Mouse (Mus musculus): ENCODE data around the gene L3mbtl2.
A peak's percentile ranks its signal among the peaks of the same experiment; 100 is the strongest.
"Not testable (repeated sequence)": the region's sequence is repeated elsewhere in the genome, so short reads cannot be mapped to it uniquely, and the experiment has no call there.

L3mbtl2 gene

DNA sequence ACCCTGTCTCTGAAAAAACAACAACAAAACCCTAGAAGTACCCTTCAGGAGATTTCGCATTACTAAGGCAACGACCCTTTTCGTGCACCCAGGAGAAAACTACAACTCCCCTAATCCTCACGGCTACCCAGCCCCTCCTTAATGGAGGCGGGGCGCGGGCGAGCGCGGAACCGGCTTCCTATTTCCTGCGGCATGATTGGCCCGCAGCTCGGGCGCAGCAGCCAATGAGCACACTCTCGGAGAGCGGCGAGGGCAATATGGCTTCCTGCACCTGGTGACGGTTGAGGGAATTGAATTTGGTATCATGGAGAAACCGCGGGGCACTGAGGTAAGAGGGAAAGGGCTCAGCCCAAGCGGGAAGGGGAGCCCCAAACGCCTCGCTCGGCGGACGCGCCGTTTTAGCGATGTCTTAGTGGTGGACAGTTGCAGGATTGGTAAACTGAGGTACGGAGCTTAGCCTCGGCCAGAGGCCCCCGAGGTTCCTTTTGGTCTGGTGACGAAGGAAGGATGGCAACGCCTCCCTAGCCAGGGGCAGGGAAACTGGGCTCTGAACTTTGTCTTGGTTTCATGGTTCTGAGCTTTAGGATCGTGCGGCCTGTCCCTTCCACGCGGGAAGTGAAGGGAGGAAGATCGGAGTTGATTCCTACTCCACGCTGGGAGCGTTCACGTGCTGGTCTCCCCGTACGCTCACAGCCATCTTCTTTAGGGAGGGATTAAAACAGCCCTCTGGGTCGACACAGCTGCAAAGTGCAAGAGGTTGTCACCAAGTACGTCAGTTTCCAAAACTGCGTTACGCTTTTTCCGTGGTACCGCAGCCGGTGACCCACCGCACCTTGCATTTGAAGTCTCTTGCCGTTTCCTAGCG is at the start of gene L3mbtl2:
TSS of gene L3mbtl2 (plus strand) at position 193 of the 865 bp plus-strand sequence.
- DNase-seq, result peak; percentile 91

DNA sequence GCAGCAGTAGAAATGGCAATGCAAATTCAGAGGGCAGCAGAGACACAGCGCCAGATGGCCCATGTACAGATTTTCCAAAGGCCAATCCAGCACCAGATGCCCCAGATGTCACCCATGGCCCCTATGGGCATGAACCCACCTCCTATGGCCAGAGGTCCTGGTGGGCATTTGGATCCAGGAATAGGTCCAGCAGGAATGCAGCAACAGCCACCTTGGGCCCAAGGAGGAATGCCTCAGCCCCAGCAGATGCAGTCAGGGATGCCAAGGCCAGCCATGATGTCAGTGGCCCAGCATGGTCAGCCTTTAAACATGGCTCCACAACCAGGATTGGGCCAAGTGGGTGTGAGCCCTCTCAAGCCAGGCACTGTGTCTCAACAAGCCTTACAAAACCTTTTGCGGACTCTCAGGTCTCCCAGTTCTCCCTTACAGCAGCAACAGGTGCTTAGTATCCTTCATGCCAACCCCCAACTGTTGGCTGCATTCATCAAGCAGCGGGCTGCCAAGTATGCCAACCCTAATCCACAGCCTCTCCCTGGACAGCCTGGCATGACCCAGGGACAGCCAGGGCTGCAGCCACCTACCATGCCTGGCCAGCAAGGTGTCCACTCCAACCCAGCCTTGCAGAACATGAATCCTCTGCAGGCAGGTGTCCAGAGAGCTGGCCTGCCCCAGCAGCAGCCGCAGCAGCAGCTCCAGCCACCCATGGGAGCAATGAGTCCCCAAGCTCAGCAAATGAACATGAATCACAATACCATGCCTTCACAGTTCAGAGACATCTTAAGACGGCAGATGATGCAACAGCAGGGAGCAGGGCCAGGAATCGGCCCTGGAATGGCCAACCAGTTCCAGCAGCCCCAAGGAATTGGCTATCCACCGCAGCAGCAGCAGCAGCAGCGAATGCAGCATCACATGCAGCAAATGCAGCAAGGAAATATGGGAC is 13.9 kb upstream of the L3mbtl2 start:
- DNase-seq, result no peak

DNA sequence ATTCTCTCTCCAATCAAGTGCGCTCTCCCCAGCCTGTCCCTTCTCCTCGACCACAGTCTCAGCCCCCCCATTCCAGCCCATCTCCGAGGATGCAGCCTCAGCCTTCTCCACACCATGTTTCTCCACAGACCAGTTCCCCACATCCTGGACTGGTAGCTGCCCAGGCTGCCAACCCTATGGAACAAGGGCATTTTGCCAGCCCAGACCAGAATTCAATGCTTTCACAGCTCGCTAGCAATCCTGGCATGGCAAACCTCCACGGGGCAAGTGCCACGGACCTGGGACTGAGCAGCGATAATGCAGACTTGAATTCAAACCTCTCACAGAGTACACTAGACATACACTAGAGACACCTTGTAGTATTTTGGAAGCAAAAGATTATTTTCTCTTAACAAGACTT is 13.1 kb upstream of the L3mbtl2 start:
- DNase-seq, result no peak

- DNase-seq, result no peak
Observed at GRCm38 (mm10) chr15:81661701-81662100, 2.0 kb upstream of the L3mbtl2 start.

GRCm38 (mm10) chr15:81663281-81663680 is 408 bp upstream of the L3mbtl2 start:
- no peak for DNase-seq

DNA sequence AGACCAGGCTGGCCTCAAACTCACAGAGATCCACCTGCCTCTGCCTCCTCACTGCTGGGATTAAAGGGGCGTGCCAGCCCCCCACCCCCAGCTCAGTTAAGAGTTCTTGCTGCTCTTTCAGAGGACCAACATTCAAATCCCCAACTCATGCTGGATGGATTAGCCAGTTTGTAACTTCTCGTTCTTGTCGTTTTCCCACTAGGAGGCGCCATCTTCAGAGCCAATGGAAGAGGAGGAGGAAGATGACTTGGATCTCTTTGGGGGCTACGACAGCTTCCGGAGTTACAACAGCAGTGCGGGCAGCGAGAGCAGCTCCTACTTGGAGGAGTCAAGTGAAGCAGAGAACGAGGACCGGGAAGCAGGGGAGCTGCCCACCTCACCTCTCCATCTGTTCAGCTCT is 3.3 kb downstream of the L3mbtl2 start:
- no peak for DNase-seq

GRCm38 (mm10) chr15:81670231-81670640 is 6.5 kb downstream of the L3mbtl2 start:
- peak; percentile 51 for DNase-seq

GRCm38 (mm10) chr15:81676637-81677036 is 12.9 kb downstream of the L3mbtl2 start:
- no peak for DNase-seq

- DNase-seq, result no peak
Observed at GRCm38 (mm10) chr15:81680301-81680805, 16.7 kb downstream of the L3mbtl2 start.

- no peak for DNase-seq
Observed at GRCm38 (mm10) chr15:81693366-81693966, 29.8 kb downstream of the L3mbtl2 start.

DNA sequence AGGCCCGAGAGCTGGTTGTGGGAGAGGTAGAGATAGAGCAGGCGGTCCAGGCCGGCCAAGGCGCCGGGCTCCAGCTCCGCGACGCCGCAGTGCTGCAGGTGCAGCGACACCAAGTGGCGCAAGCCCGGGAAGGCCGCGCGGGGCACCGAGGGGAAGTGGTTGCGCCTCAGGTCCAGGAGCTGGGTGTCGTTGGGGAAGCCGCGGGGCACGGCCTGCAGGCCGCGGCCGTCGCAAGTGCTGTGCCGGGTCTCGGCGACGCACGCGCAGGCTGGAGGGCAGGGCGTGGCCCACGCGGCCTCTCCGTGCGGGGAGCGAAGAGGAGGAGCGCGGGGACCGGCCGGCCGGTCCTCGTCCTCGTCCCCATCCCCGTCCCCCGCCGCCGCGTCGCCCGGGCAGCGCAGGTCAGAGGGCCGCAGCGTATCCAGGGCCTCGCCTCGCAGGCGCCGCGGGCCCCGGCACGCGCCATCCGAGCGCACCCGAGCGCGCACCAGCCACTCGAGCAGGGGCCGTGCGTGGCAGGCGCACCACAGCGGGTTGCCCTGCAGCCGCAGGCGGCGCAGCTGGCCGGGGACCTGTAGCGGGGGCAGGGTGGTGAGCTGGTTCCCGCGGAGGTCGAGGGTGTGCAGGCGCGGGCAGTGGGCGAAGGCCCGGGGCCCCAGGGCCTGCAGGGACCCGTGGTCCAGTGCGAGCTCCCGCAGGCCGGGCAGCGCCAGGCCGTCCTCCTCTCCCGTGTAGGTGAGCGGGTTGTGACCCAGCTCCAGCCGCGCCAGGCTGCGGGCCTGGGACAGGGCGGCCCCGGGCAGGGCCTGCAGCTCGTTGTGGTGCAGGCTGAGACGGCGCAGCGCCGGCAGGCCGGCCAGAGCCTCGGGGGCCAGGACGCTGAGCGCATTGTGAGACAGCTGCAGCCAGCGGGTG is 30.5 kb downstream of the L3mbtl2 start:
- DNase-seq, result peak; percentile 77

GRCm38 (mm10) chr15:81694891-81695290 is 31.2 kb downstream of the L3mbtl2 start:
- no peak for DNase-seq

DNA sequence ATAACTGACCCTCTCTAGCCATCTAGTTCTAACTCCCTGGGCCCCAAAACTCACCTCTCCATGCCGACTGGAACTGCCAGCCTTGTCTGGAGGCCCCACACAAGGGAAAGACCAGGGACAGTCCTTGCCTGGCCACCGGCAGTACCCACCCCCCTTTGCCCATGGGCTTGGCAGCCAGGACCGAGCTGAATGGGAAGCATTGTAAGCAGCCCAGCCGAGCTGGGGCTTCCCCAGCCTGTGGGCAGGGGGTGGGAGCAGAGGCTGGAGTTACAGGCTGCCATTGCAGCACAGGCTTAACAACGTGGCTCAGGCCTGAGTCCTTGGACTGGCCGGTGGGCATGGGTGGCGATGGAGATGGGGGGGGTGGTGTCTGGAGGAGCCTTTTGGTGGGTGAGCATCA is 33.5 kb downstream of the L3mbtl2 start, which contains the start of gene Chadl:
TSS of gene Chadl (minus strand) at position 113 of the 400 bp plus-strand sequence.
- peak; percentile 43 for DNase-seq

DNA sequence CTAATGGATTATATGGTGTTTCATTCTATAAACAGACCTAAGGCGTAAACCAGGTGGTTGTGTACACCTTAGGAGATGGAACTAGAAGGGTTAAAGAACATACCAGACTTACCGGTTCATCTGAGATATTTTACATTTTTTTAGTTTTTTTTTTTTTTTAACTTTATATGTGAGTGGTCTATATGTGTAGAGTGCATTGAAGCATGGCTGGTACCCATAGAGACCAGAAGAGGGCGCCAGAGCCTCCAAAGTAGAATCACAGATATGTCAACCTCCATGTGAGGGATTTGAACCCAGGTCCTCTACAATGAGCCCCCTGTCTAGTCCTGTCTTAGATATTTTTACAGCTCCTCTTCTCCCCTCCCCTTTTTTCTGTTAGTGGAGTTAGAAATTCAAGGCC is 34.2 kb downstream of the L3mbtl2 start:
- DNase-seq, result no peak

DNA sequence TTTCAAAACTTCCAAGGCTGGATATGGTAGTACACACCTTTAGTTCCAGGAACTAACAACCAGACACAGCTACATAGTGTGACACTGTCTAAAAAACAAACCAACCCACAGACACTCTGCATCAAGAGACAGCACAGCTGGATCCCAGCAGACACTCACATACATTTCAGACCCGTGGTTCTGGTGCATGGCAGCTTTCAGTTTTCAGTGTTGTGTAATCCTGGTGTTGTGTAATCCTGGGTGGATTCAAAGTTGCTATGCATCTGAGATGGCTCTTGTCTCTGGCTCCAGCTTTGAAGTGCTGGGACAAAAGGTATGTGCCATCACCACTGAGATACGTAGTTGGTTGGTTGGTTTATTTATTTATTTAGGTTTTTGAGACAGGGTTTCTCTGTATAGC is 34.8 kb downstream of the L3mbtl2 start:
- DNase-seq, result no peak

DNA sequence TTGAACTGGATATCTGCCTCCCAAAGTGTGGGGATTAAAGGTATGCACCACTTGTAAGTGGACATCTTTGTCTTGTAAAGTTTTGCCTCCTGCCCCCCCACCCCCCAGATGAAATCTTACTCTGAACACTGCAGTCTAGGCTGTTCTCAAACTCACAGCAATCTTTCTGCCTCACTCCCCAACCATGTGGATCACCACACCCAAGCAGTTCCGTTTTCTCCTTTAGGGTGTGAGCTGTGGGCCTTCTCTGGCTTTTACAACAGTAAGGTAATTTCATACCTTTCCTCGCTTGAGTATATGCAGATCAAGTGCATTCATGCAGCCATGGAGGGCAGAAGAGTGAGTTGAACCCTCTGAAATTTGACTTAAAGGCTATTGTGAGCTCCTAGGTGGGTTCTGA is 36.5 kb downstream of the L3mbtl2 start:
- DNase-seq, result no peak

DNA sequence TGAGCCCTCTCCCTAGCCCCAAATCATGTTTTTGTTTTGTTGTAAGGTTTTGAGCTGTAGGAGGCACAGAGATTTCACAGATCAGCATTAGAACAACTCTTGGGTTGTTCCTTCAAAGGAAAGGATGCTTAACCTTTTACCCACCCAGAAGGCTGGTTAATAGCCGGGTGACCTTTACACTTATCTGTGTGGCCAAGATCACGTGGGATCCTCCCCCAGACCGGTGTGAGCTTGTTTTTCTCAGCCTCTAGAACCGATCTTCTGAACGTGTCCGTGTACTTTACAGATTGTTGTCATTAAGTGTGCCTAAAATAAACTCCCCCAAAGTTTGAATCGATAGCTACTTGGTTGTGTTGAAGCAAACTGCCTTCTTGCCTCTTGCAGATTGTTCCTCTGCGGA is 36.9 kb downstream of the L3mbtl2 start:
- DNase-seq, result no peak

DNA sequence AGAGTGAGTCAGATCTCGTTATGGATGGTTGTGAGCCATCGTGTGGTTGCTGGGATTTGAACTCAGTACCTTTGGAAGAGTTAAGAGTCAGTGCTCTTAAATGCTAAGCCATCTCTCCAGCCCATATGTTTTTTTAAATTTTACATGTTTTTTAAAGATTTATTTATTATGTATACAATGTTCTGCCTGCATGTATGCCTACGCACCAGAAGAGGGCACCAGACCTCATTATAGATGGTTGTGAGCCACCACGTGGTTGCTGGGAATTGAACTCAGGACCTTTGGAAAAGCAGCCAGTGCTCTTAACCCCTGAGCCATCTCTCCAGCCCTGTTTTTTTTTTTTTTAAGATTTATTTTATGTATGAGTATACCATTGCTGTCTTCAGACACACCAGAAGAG is 37.7 kb downstream of the L3mbtl2 start:
- DNase-seq, result not testable (repeated sequence)

DNA sequence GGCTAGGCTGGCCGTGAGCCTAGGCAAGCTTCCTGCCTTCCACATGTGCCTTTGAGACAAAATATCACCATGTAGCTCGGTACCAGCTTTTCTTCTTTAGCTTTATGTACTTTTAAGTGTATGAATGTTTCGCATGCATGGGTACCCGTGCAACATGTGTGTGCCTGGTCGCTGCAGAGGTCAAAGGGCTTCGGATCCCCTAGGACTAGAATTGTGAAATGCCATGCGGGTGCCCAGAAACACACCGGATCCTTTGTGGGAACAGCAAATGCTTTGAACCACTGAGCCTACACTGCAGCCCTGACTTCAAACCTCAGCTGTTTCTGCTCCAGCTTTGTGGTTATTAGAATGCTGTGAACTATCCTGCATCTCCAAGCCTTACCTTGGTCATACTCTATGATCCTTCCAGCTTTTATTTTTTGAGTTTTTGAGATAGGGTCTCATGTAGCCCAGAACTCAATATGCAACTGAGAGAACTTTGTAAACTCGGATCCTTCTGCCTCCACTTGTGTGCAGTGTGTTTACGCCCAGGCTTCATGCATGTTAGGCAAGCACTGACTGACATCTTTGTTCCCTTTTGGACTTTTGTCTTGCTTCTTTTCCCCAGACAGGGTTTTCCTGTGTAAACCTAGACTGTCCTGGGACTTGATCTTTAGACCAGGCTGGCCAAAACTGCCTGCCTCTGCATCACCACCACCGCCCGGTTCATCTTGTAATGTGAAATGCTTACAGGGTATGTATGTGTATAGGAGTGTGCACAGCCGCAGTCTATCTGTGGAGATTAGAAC is 38.8 kb downstream of the L3mbtl2 start:
- no peak for DNase-seq

DNA sequence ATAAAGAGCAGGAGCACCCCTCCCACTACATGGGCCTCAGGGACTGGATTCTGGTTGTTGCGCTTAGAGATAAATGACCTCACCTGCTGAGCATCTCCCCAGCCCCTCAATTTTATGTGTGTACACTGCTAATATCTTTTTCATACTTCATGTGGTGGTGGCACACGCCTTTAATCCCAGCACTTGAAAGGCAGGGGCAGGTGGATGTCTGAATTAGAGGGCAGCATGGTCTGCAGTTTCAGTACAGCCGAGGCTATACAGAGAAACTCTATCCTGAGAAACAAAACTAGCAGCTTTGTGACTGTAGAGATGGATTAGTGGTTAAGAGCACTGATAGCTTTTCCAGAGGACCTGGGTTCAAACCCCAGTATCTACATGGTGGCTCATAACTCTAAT is 39.4 kb downstream of the L3mbtl2 start:
- no peak for DNase-seq

- DNase-seq, result no peak
Observed at GRCm38 (mm10) chr15:81708991-81709390, 45.3 kb downstream of the L3mbtl2 start.
